Comparison of ENCODE assay signal across 8 mouse cellular contexts in the genomic region with DNA sequence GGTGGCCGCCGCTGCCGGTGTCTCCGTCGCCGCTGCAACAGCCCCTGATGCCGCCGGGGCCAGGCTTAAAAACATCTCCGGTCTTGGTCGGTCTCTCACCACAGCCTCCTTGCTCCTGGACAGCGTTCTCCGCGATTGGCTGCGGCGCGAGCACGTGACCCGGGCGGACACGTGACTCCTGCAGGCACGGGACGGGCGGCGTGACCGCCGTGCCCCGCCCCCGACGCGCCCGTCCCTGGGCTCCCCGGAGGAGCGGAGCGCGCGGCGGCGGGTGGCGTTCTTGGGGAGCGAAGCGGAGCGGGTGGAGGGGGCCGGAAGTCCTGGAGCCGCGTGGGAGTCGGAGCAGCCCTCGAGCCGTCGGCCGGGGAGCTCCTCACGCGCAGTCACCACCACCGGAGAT. TPM values are rescaled to one million over a fixed set of nuclear protein-coding genes. Genes with fewer than 3 reads are reported as not detected.
DNase-seq lines count a peak whose midpoint lies in the region; ATAC-seq lines count a peak whose summit lies in the region.

A gene (minus strand): TSS at position 156 of the 400 bp plus-strand sequence.

- peak; percentile 89 to 92 for DNase-seq in CD8-positive naive resting alpha-beta T cell, adult 2 months (ENCODE audit: low read depth in 2 of 2, low spot score in 2 of 2)
- DNase-seq in c-Kit-negative CD71-positive TER-119-positive erythroid progenitor cells, embryonic 14.5 days (ENCODE audit: low read depth, low spot score), result peak; percentile 85
- peak; percentile 87 for DNase-seq in fibroblast of lung, adult 2 months (ENCODE audit: low read depth)
- DNase-seq in kidney, postnatal 14 days, result peak; percentile 98
- peak; percentile 95 for DNase-seq in naive thymus-derived CD4-positive, alpha-beta T cell, adult 2 months (ENCODE audit: low read depth)
- peak; percentile 97 for DNase-seq in splenic B cell, adult 2 months (ENCODE audit: low read depth, low spot score)

- no peaks in the 10 kb centered on the region for H3K9me3 ChIP-seq in heart, embryonic 14.5 days (ENCODE audit: control insufficient read depth, low read length)
- no peaks in the 10 kb centered on the region for H3K9me3 ChIP-seq in liver, embryonic 12.5 days (replicated peaks)

- H3K27ac ChIP-seq in heart, embryonic 14.5 days (replicated peaks in 1 of 2; ENCODE audit: control insufficient read depth in 1 of 2, insufficient read depth in 1 of 2, low read depth in 2 of 2, low read length in 2 of 2), result peak within 1 kb of the TSS; percentile 82 to 87
- H3K27ac ChIP-seq in liver, embryonic 12.5 days, result peak within 1 kb of the TSS; percentile 97

- peak within 1 kb of the TSS; percentile 88 to 96 for H3K4me3 ChIP-seq in heart, embryonic 14.5 days (ENCODE audit: control insufficient read depth in 1 of 2, insufficient read depth in 1 of 2, low read depth in 1 of 2, low read length in 2 of 2)
- peak within 1 kb of the TSS; percentile 94 for H3K4me3 ChIP-seq in liver, embryonic 12.5 days

- peaks cover 38% of the 10 kb centered on the region for H3K36me3 ChIP-seq in heart, embryonic 14.5 days (ENCODE audit: control insufficient read depth, insufficient read depth, low read length)
- H3K36me3 ChIP-seq in liver, embryonic 12.5 days, result peaks cover 33% of the 10 kb centered on the region
- H3K36me3 ChIP-seq in splenic B cell, adult 2 months (ENCODE audit: control insufficient read depth, insufficient read depth, low read length, poor library complexity, severe bottlenecking), result peaks cover 5% of the 10 kb centered on the region; the same call in 1 of the 2 replicates

- peak within 1 kb of the TSS; percentile 77 for H3K4me2 ChIP-seq in heart, embryonic 14.5 days (ENCODE audit: low read length)
- peak within 1 kb of the TSS; percentile 99 for H3K4me2 ChIP-seq in liver, embryonic 12.5 days

- peak within 1 kb of the TSS; percentile 82 for H3K9ac ChIP-seq in heart, embryonic 14.5 days (ENCODE audit: low read length)
- H3K9ac ChIP-seq in liver, embryonic 12.5 days, result peak within 1 kb of the TSS; percentile 85

- no peaks in the 10 kb centered on the region for H3K27me3 ChIP-seq in heart, embryonic 14.5 days (ENCODE audit: control insufficient read depth, insufficient read depth, low read length)
- no peaks in the 10 kb centered on the region for H3K27me3 ChIP-seq in liver, embryonic 12.5 days (replicated peaks)
- H3K27me3 ChIP-seq in splenic B cell, adult 2 months (ENCODE audit: control insufficient read depth, insufficient read depth, low read length, poor library complexity, severe bottlenecking), result no peaks in the 10 kb centered on the region

- WGBS in heart, embryonic 14.5 days, result under 1% methylated on average over 49 of the region's 53 CpGs
- under 1% methylated on average over 53 of the region's 53 CpGs for WGBS in liver, embryonic 12.5 days (ENCODE audit: insufficient replicate concordance)

- H3K4me1 ChIP-seq in heart, embryonic 14.5 days (ENCODE audit: control insufficient read depth in 2 of 2, insufficient read depth in 2 of 2, low read length in 2 of 2), result 0 out of 4 replicates have a peak, but pooled peaks cover 0 to 7% of the 10 kb centered on the region in 2 experiments
- peaks cover 27% of the 10 kb centered on the region for H3K4me1 ChIP-seq in liver, embryonic 12.5 days

- ATAC-seq in heart, embryonic 14.5 days (ENCODE audit: insufficient number of reproducible peaks, insufficient read depth, low FRiP score, low read depth), result peak; percentile 95
- ATAC-seq in liver, embryonic 12.5 days, result peak; percentile 95

RNA-seq across cellular contexts. Expression of the gene that starts here (rescaled TPM):
- 18.4 and 22.0 TPM in 2 replicates for polyA plus RNA-seq in heart, embryonic 14.5 days (2014; fragmentation: Nextera tagmentation; extraction: Ambion mirVana)
- 8.6 and 8.8 TPM in 2 replicates for polyA plus RNA-seq in liver, embryonic 12.5 days (2016; fragmentation: Nextera tagmentation; extraction: Ambion mirVana)

Comparison
In these comparisons a context has a peak if more than half of its experiments do, and no peak if none do; other contexts are left out.
1. Peak in every context shown above with its lines: DNase-seq, ATAC-seq, H3K4me3 ChIP-seq and H3K27ac ChIP-seq.